Mouse (Mus musculus) limb, embryonic 15.5 days (tissue): ENCODE measurements around the gene Cyp4f40. TPM values are rescaled to one million over a fixed set of nuclear protein-coding genes. Genes with fewer than 3 reads are reported as not detected.
"Not testable (repeated sequence)": the region's sequence is repeated elsewhere in the genome, so short reads cannot be mapped to it uniquely, and the experiment has no call there.

Experiments
- ATAC-seq: fragments of 200-750 bp; cut with Nextera tagmentation; 2 replicates; pipeline ENCODE4 v1.8.0; 2017; ENCODE audit warnings: low read depth, moderate TSS enrichment; ENCODE audit not compliant: insufficient number of reproducible peaks, low FRiP score, low TSS enrichment
- H3K27ac ChIP-seq: fragments of 300-500 bp; sonication (generic); 2 replicates; pipeline ENCODE4 v1.5.1; 2015; ENCODE audit warnings: moderate library complexity, mild to moderate bottlenecking, inconsistent platforms
- H3K27me3 ChIP-seq: fragments of 300-500 bp; sonication (generic); 2 replicates; pipeline ENCODE4 v1.6.1; 2015; ENCODE audit warnings: inconsistent platforms
- H3K36me3 ChIP-seq: fragments of 300-500 bp; sonication (generic); 2 replicates; pipeline ENCODE4 v1.6.1; 2015; ENCODE audit warnings: inconsistent platforms
- H3K4me1 ChIP-seq: fragments of 300-500 bp; sonication (generic); 2 replicates; pipeline ENCODE4 v1.6.1; 2015; ENCODE audit warnings: inconsistent platforms
- H3K4me2 ChIP-seq: fragments of 300-500 bp; sonication (generic); 2 replicates; pipeline ENCODE4 v1.6.1; 2015; ENCODE audit warnings: mild to moderate bottlenecking, inconsistent platforms
- H3K4me3 ChIP-seq: fragments of 300-500 bp; sonication (generic); 2 replicates; pipeline ENCODE4 v1.5.1; 2015; ENCODE audit warnings: mild to moderate bottlenecking, inconsistent platforms
- H3K9ac ChIP-seq: fragments of 300-500 bp; sonication (generic); 2 replicates; pipeline ENCODE4 v1.6.1; 2015; ENCODE audit warnings: inconsistent platforms
- H3K9me3 ChIP-seq: fragments of 300-500 bp; sonication (generic); 2 replicates; pipeline ENCODE4 v1.6.1; 2016; ENCODE audit warnings: inconsistent platforms
- WGBS: fragments of 180-500 bp; shearing (Covaris S2); methylation state at CpG from one replicate; pipeline ENCODE4 v1.1.7; 2015; 5-methylcytosine and 5-hydroxymethylcytosine counted together
- polyA plus RNA-seq: library from polyadenylated mRNA; unstranded; fragments of >200 nt; fragmentation: Nextera tagmentation; extraction: Ambion mirVana; gene quantifications from 2 replicates; pipeline ENCODE4 v1.2.1, GENCODE M21; 2015

Cyp4f40 gene
- polyA plus RNA-seq, 1 experiment from 2014 or later, result not detected

- Histone ChIP-seq H3K9ac (no peak overlapping the region), H3K4me2 (no peak overlapping the region), H3K4me1 (0 out of 2 replicates have a peak, but pooled peaks cover 3% of the 10 kb centered on the region), H3K27me3 (no peaks in the 10 kb centered on the region), H3K36me3 (no peaks in the 10 kb centered on the region), H3K4me3 (no peak overlapping the region), H3K9me3 (no peaks in the 10 kb centered on the region), H3K27ac (no peak overlapping the region)
- 87% methylated on average over 4 of the region's 4 CpGs for WGBS
- ATAC-seq, result no peak
These were observed 4.8 kb upstream of the Cyp4f40 start for GRCm38 (mm10) chr17:32653860-32654259.

- H3K27ac ChIP-seq, result no peak overlapping the region
- H3K9me3 ChIP-seq, result no peaks in the 10 kb centered on the region
- H3K4me1 ChIP-seq, result 0 out of 2 replicates have a peak, but pooled peaks cover 4% of the 10 kb centered on the region
- no peak overlapping the region for H3K4me2 ChIP-seq
- H3K27me3 ChIP-seq, result no peaks in the 10 kb centered on the region
- H3K4me3 ChIP-seq, result no peak overlapping the region
- H3K36me3 ChIP-seq, result no peaks in the 10 kb centered on the region
- 62% methylated on average over 3 of the region's 3 CpGs for WGBS
- no peak overlapping the region for H3K9ac ChIP-seq
- no peak for ATAC-seq
These were observed 1.7 kb upstream of the Cyp4f40 start for GRCm38 (mm10) chr17:32657041-32657440.

- Histone ChIP-seq H3K4me2 (no peak overlapping the region), H3K9ac (no peak overlapping the region), H3K27me3 (no peaks in the 10 kb centered on the region), H3K9me3 (no peaks in the 10 kb centered on the region), H3K36me3 (no peaks in the 10 kb centered on the region), H3K4me1 (0 out of 2 replicates have a peak, but pooled peaks cover 4% of the 10 kb centered on the region), H3K27ac (no peak overlapping the region), H3K4me3 (no peak overlapping the region)
- ATAC-seq, result no peak
- 75% methylated on average over 1 of the region's 1 CpGs for WGBS
These were observed 454 bp upstream of the Cyp4f40 start for GRCm38 (mm10) chr17:32658246-32658645.

- ATAC-seq, result no peak
- no peak overlapping the region for H3K4me2 ChIP-seq
These were observed 15.3 kb downstream of the Cyp4f40 start for GRCm38 (mm10) chr17:32673976-32674375.

GRCm38 (mm10) chr17:32676040-32676635 lies 17.4 kb downstream of the Cyp4f40 start:
- peaks cover 4% of the 10 kb centered on the region; the same call in 1 of the 2 replicates for H3K27me3 ChIP-seq
- H3K9ac ChIP-seq, result no peak overlapping the region
- no peak overlapping the region for H3K4me3 ChIP-seq
- H3K4me1 ChIP-seq, result no peaks in the 10 kb centered on the region
- no peak overlapping the region for H3K4me2 ChIP-seq
- H3K9me3 ChIP-seq, result no peaks in the 10 kb centered on the region
- H3K36me3 ChIP-seq, result no peaks in the 10 kb centered on the region
- WGBS, result 37% methylated on average over 21 of the region's 21 CpGs
- no peak overlapping the region for H3K27ac ChIP-seq
- ATAC-seq, result no peak

More at GRCm38 (mm10) chr17:32673976-32674375, 15.3 kb downstream of the Cyp4f40 start:
- Histone ChIP-seq H3K9me3 (no peaks in the 10 kb centered on the region), H3K27me3 (peaks cover 4% of the 10 kb centered on the region; the same call in 1 of the 2 replicates), H3K4me1 (no peaks in the 10 kb centered on the region), H3K36me3 (no peaks in the 10 kb centered on the region), H3K27ac (no peak overlapping the region), H3K4me3 (no peak overlapping the region), H3K9ac (no peak overlapping the region)
- WGBS, result 65% methylated on average over 7 of the region's 7 CpGs

GRCm38 (mm10) chr17:32680404-32680803 lies 21.7 kb downstream of the Cyp4f40 start:
- Histone ChIP-seq H3K4me3 (no peak overlapping the region), H3K36me3 (no peaks in the 10 kb centered on the region), H3K4me1 (no peaks in the 10 kb centered on the region), H3K27me3 (no peaks in the 10 kb centered on the region), H3K9ac (no peak overlapping the region), H3K9me3 (no peaks in the 10 kb centered on the region), H3K4me2 (no peak overlapping the region), H3K27ac (no peak overlapping the region)
- no peak for ATAC-seq
- WGBS, result 14% methylated on average over 2 of the region's 2 CpGs

- Histone ChIP-seq H3K4me3 (no peak within 1 kb of the TSS), H3K9ac (no peak within 1 kb of the TSS), H3K27ac (no peak within 1 kb of the TSS), H3K27me3 (no peaks in the 10 kb centered on the region), H3K4me1 (no peaks in the 10 kb centered on the region), H3K36me3 (no peaks in the 10 kb centered on the region), H3K9me3 (no peaks in the 10 kb centered on the region), H3K4me2 (no peak within 1 kb of the TSS)
- no peak for ATAC-seq
- WGBS, result 26% methylated on average over 7 of the region's 7 CpGs
These were observed 26.5 kb downstream of the Cyp4f40 start, which contains the start of gene Cyp4f15 for GRCm38 (mm10) chr17:32685048-32685750. Gene Cyp4f15 (plus strand): TSS chr17:32685627.

GRCm38 (mm10) chr17:32686722-32687121 lies 28.0 kb downstream of the Cyp4f40 start:
- ATAC-seq, result no peak
- Histone ChIP-seq H3K4me2 (no peak overlapping the region), H3K9ac (no peak overlapping the region), H3K36me3 (no peaks in the 10 kb centered on the region), H3K4me3 (no peak overlapping the region), H3K27ac (no peak overlapping the region), H3K27me3 (no peaks in the 10 kb centered on the region), H3K4me1 (no peaks in the 10 kb centered on the region), H3K9me3 (no peaks in the 10 kb centered on the region)
- 92% methylated on average over 5 of the region's 5 CpGs for WGBS

GRCm38 (mm10) chr17:32690959-32691358 lies 32.3 kb downstream of the Cyp4f40 start:
- H3K36me3 ChIP-seq, result no peaks in the 10 kb centered on the region

GRCm38 (mm10) chr17:32702826-32703225 lies 44.1 kb downstream of the Cyp4f40 start:
- H3K4me2 ChIP-seq, result peak overlapping the region; percentile 10; the same call in 1 of the 2 replicates
- no peak overlapping the region for H3K27ac ChIP-seq
- H3K4me1 ChIP-seq, result no peaks in the 10 kb centered on the region
- no peaks in the 10 kb centered on the region for H3K36me3 ChIP-seq
- 44% methylated on average over 22 of the region's 22 CpGs for WGBS
- no peaks in the 10 kb centered on the region for H3K27me3 ChIP-seq
- no peak overlapping the region for H3K4me3 ChIP-seq
- no peak overlapping the region for H3K9ac ChIP-seq
- ATAC-seq, result no peak
- H3K9me3 ChIP-seq, result 0 out of 2 replicates have a peak, but pooled peaks cover 6% of the 10 kb centered on the region

More at GRCm38 (mm10) chr17:32690959-32691358, 32.3 kb downstream of the Cyp4f40 start:
- H3K9ac ChIP-seq, result no peak overlapping the region
- no peak overlapping the region for H3K4me2 ChIP-seq
- no peaks in the 10 kb centered on the region for H3K4me1 ChIP-seq
- H3K9me3 ChIP-seq, result no peaks in the 10 kb centered on the region; the same call in 1 of the 2 replicates
- 94% methylated on average over 1 of the region's 1 CpGs for WGBS
- H3K27me3 ChIP-seq, result no peaks in the 10 kb centered on the region
- no peak for ATAC-seq
- H3K27ac ChIP-seq, result no peak overlapping the region
- H3K4me3 ChIP-seq, result no peak overlapping the region

GRCm38 (mm10) chr17:32710541-32710940 lies 51.8 kb downstream of the Cyp4f40 start:
- ATAC-seq, H3K4me2 ChIP-seq, H3K4me3 ChIP-seq, H3K9me3 ChIP-seq, H3K27me3 ChIP-seq, H3K9ac ChIP-seq, H3K36me3 ChIP-seq, H3K4me1 ChIP-seq, H3K27ac ChIP-seq: not testable (repeated sequence)

GRCm38 (mm10) chr17:32722151-32722550 lies 63.5 kb downstream of the Cyp4f40 start:
- not testable (repeated sequence) for H3K4me1 ChIP-seq, H3K4me2 ChIP-seq, H3K27ac ChIP-seq, H3K9ac ChIP-seq, ATAC-seq, H3K27me3 ChIP-seq, H3K36me3 ChIP-seq, H3K4me3 ChIP-seq, H3K9me3 ChIP-seq
- 75% methylated on average over 1 of the region's 1 CpGs for WGBS
